Mouse (Mus musculus) kidney, adult 2 months (tissue): Measurements from ENCODE around the gene Sec31b. TPM values are rescaled to one million over a fixed set of nuclear protein-coding genes. Genes with fewer than 3 reads are reported as not detected.
A peak's percentile ranks its signal among the peaks of the same experiment; 100 is the strongest.

Experiments
- DNase-seq: peaks from one replicate; pipeline ENCODE4 v3.0.0; 2021
- H3K27ac ChIP-seq: fragments of 200-500 bp; 2 replicates; pipeline ENCODE4 v1.5.1; 2012; ENCODE audit warnings: low read depth, low read length, control low read depth, inconsistent platforms; ENCODE audit not compliant: insufficient read depth
- H3K27me3 ChIP-seq: fragments of 200-500 bp; replicated peaks from 2 replicates; pipeline ENCODE4 v1.6.1; 2012; ENCODE audit warnings: mild to moderate bottlenecking, moderate library complexity, low read length, inconsistent platforms; ENCODE audit not compliant: control insufficient read depth, insufficient read depth
- H3K36me3 ChIP-seq: fragments of 200-500 bp; 2 replicates; pipeline ENCODE4 v1.6.1; 2012; ENCODE audit warnings: mild to moderate bottlenecking, moderate library complexity, low read length, inconsistent platforms; ENCODE audit not compliant: control insufficient read depth, insufficient read depth
- H3K4me1 ChIP-seq: fragments of 200-500 bp; 2 replicates; pipeline ENCODE4 v1.6.1; 2011; ENCODE audit warnings: low read length; ENCODE audit not compliant: control insufficient read depth, insufficient read depth
- H3K4me3 ChIP-seq: fragments of 200-500 bp; 2 replicates; pipeline ENCODE4 v1.5.1; 2011; ENCODE audit warnings: mild to moderate bottlenecking, low read depth, low read length, control low read depth; ENCODE audit not compliant: insufficient read depth
- CTCF ChIP-seq: fragments of 200-500 bp; conservative IDR thresholded peaks from 2 replicates; pipeline ENCODE4 v1.5.1; 2011; ENCODE audit warnings: low read depth, mild to moderate bottlenecking, control low read depth, low read length, moderate library complexity, mixed read lengths; ENCODE audit not compliant: insufficient read depth, insufficient read length
- POLR2A ChIP-seq: fragments of 200-500 bp; IDR thresholded peaks from one replicate; pipeline ENCODE4 v1.6.1; 2011; ENCODE audit warnings: low read depth, low read length, control low read depth
- WGBS: fragments of 180-500 bp; shearing (Covaris S2); methylation state at CpG from one replicate; pipeline ENCODE4 v1.1.7; 2018; 5-methylcytosine and 5-hydroxymethylcytosine counted together
- polyA plus RNA-seq: library from polyadenylated mRNA; depleted of rRNA; stranded (reverse); fragments of >200 nt; gene quantifications from 2 replicates; pipeline ENCODE4 v1.2.3, GENCODE M21; 2012

Gene Sec31b
- polyA plus RNA-seq, 1 experiment: 5.3 TPM

DNA sequence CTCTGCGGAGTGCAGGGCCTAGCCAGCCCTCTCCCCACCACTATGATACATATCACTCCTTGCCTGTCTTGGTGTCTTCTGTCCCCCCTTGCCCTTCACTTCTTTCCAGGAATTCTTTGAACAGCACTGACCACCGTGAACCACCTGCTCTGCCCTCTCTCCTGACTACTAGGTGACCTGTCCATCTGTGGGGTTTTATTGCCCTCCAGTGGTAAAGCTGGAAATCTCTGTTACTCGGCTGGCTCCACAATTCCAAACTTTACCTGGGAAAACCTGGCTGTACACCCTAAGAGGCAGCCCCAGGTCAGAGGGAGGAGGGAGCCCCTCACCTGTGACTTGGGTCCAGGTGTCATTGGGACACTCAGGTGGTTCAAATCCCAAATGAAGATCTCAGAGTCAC is 10.3 kb downstream of the Sec31b start:
- peak; percentile 38 for DNase-seq
- WGBS: 33% methylated on average over 3 of the region's 3 CpGs
- TF ChIP-seq CTCF (peak; percentile 60), POLR2A (no peak)

DNA sequence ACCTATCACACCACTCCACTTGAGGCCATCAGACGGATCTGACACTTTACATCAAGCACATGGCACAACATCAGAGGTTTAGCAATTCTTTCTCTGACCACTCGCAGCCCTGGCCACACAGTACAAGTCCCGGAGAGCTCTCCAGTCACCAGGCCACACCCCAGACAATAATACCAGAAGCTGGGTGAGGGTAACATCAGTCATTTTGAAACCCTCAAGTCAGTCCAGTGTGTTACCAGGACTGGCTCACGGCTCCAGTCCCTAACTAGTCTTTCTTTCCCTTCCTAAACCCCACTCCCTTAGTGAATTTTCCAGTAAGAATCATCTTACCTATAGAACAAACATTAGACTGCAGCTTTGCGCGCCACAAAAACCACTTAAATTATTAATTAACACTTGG is 15.6 kb downstream of the Sec31b start:
- Histone ChIP-seq H3K4me1 (no peaks in the 10 kb centered on the region), H3K27ac (no peak overlapping the region), H3K36me3 (no peaks in the 10 kb centered on the region), H3K27me3 (no peaks in the 10 kb centered on the region), H3K4me3 (no peak overlapping the region)
- no peak for DNase-seq
- 89% methylated on average over 6 of the region's 6 CpGs for WGBS
- no peak for TF ChIP-seq CTCF
- TF ChIP-seq POLR2A: no peak

More for the DNA sequence above, 10.3 kb downstream of the Sec31b start:
- no peak overlapping the region for H3K4me3 ChIP-seq
- no peak overlapping the region for H3K27ac ChIP-seq
- no peaks in the 10 kb centered on the region for H3K4me1 ChIP-seq
- H3K27me3 ChIP-seq: no peaks in the 10 kb centered on the region
- no peaks in the 10 kb centered on the region for H3K36me3 ChIP-seq

DNA sequence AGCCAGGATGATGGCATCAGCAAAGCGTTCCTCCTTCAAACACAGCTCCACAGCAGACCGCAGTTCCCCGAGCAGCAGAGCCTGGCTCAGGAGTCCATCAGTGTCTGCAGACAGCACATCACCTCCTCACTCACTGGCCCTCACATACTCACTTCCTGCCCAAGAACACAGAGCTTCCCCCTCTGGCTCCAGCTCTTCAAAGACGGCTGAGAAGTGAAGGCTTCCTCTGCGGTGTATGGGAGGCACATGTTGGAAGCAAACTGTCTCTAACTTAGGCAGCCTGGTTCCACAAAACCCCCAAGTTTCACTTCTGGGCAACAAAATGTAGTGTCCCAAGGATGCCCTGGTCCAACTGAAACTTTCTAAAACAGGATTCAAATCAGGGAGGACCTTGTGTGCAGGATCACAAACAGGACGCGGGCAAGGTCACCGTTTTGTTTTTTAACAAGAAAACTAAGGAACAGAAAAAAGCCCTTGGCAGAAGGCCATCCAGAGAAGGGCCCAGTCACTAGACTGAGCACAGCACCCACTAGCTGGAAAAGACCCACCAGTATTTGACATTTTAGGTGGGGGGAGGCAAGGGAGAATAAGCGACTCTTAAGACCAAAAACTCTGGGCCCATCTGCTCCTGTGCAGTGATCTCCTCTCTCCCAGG is 20.0 kb downstream of the Sec31b start:
- Histone ChIP-seq H3K4me1 (no peaks in the 10 kb centered on the region), H3K36me3 (no peaks in the 10 kb centered on the region), H3K4me3 (no peak overlapping the region), H3K27ac (no peak overlapping the region), H3K27me3 (no peaks in the 10 kb centered on the region)
- no peak for DNase-seq
- 65% methylated on average over 9 of the region's 9 CpGs for WGBS
- TF ChIP-seq POLR2A (no peak), CTCF (no peak)

DNA sequence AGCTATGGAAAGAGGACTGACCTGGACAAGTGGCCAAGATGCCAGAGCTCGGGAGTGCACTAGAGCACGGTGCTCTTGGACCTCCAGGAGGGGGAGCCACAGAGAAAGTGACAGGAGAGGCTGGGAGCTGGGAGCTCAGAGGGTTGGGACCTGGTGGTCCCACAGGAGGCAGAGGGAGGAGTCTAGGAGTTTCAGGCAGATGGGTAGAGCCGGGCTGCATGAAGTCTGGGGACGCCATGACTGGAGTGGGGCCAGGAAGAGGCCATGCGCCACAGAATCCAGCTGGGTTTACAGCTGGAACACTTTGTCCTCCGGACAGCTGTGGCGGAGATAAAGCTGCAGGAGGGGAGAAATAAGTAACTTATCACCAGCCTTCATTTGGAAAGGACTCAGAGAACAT is 26.5 kb downstream of the Sec31b start:
- Histone ChIP-seq H3K27ac (no peak overlapping the region), H3K36me3 (no peaks in the 10 kb centered on the region), H3K27me3 (no peaks in the 10 kb centered on the region), H3K4me3 (no peak overlapping the region), H3K4me1 (no peaks in the 10 kb centered on the region; the same call in 1 of the 2 replicates)
- DNase-seq: peak; percentile 60
- WGBS: 25% methylated on average over 7 of the region's 7 CpGs
- peak; percentile 27; the same call in 1 of the 2 replicates for TF ChIP-seq CTCF
- no peak for TF ChIP-seq POLR2A

DNA sequence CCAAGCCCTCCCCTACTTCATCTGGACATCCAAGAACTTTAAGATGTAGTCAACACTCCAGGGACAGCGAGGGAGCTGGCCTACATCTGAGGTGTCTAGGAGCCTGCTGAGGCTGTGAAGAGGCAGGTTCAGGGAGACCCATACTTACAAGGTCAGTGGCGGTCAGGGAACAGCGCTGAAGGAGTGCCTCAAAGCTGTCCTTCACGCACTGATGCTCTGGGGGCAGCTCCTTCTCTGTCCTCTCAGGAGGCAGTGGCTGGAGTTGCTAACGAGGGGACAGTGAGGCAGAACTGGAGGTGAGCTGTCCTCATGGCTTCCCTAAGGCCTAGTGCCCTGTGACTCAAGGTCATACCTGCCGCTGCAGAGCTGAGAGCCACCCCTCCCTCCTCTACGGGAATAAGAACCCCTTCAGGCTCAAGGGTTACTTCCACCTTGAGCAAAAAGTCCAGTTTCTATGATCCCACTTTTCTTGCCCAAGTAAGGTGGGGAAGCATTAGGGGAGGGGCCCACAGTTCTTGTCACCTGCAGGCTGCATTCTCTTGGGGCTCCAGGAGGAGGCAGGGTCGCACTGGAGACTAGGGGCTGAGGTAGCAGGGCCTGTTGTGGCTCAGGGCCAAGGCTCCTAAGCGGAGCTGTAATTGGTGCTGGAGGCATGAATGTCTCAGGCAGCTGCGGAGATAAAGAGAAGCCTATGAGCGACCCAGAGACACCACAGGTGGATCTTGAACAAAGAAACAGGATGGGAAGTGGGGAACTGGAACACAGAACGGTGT is 27.5 kb downstream of the Sec31b start:
- 66% methylated on average over 12 of the region's 12 CpGs for WGBS
- DNase-seq: peak; percentile 34

DNA sequence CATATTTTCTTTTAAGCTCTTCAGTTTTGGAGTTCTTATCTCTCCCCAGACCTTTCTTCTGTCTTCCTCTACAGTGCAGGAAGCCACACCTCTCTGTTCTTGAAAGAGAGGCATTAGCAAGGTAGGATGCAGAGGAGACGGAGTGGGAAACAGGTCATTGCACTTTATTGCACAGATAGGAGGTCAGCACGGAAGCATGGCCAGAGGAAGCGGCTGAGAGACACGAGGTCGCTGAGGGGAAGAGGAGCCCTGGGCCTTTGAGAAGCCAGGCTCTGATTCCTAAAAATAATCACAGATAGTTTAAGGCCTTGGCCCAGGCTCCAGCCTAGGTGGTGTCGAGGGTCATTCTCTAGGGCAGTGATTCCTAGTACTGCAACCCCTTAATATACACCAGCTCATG is 29.9 kb downstream of the Sec31b start:
- no peaks in the 10 kb centered on the region; the same call in 1 of the 2 replicates for H3K4me1 ChIP-seq
- no peak for DNase-seq
- WGBS: 55% methylated on average over 6 of the region's 6 CpGs
- H3K4me3 ChIP-seq: no peak overlapping the region
- no peaks in the 10 kb centered on the region for H3K36me3 ChIP-seq
- TF ChIP-seq POLR2A (no peak), CTCF (no peak)
- no peaks in the 10 kb centered on the region for H3K27me3 ChIP-seq
- no peak overlapping the region for H3K27ac ChIP-seq

More for the DNA sequence above, 27.5 kb downstream of the Sec31b start:
- Histone ChIP-seq H3K4me1 (no peaks in the 10 kb centered on the region; the same call in 1 of the 2 replicates), H3K4me3 (no peak overlapping the region), H3K36me3 (no peaks in the 10 kb centered on the region), H3K27me3 (no peaks in the 10 kb centered on the region), H3K27ac (no peak overlapping the region)
- TF ChIP-seq CTCF: no peak; the same call in 1 of the 2 replicates
